Mouse (Mus musculus) hindbrain, embryonic 15.5 days (tissue): ENCODE measurements around the gene Eif5. TPM values are rescaled to one million over a fixed set of nuclear protein-coding genes. Genes with fewer than 3 reads are reported as not detected.
"Not testable (repeated sequence)": the region's sequence is repeated elsewhere in the genome, so short reads cannot be mapped to it uniquely, and the experiment has no call there.

Experiments
- ATAC-seq: fragments of 200-750 bp; cut with Nextera tagmentation; 2 replicates; pipeline ENCODE4 v1.8.0; 2017; ENCODE audit warnings: low read depth, moderate number of reproducible peaks, moderate TSS enrichment; ENCODE audit not compliant: low FRiP score
- H3K27ac ChIP-seq: fragments of 300-500 bp; sonication (generic); replicated peaks from 2 replicates; pipeline ENCODE4 v1.5.1; 2015; ENCODE audit warnings: mild to moderate bottlenecking, inconsistent platforms
- H3K27me3 ChIP-seq: fragments of 300-500 bp; sonication (generic); 2 replicates; pipeline ENCODE4 v1.6.1; 2015; ENCODE audit warnings: control low read depth, inconsistent platforms
- H3K36me3 ChIP-seq: fragments of 300-500 bp; sonication (generic); 2 replicates; pipeline ENCODE4 v1.6.1; 2015; ENCODE audit warnings: control low read depth, inconsistent platforms
- H3K4me1 ChIP-seq: fragments of 300-500 bp; sonication (generic); replicated peaks from 2 replicates; pipeline ENCODE4 v1.6.1; 2015; ENCODE audit warnings: control low read depth, inconsistent platforms
- H3K4me2 ChIP-seq: fragments of 300-500 bp; sonication (generic); 2 replicates; pipeline ENCODE4 v1.6.1; 2015; ENCODE audit warnings: moderate library complexity, mild to moderate bottlenecking, inconsistent platforms
- H3K4me3 ChIP-seq: fragments of 300-500 bp; sonication (generic); 2 replicates; pipeline ENCODE4 v1.5.1; 2015; ENCODE audit warnings: mild to moderate bottlenecking, inconsistent platforms
- H3K9ac ChIP-seq: fragments of 300-500 bp; sonication (generic); 2 replicates; pipeline ENCODE4 v1.6.1; 2015; ENCODE audit warnings: inconsistent platforms
- H3K9me3 ChIP-seq: fragments of 300-500 bp; sonication (generic); 2 replicates; pipeline ENCODE4 v1.6.1; 2016; ENCODE audit warnings: control low read depth, inconsistent platforms
- WGBS: fragments of 180-500 bp; shearing (Covaris S2); methylation state at CpG from one replicate; pipeline ENCODE4 v1.1.7; 2015; 5-methylcytosine and 5-hydroxymethylcytosine counted together
- polyA plus RNA-seq: library from polyadenylated mRNA; unstranded; fragments of >200 nt; fragmentation: Nextera tagmentation; extraction: Ambion mirVana; gene quantifications from 2 replicates; pipeline ENCODE4 v1.2.1, GENCODE M21; 2015

Gene Eif5
- polyA plus RNA-seq, 1 experiment from 2014 or later: 510 TPM

- H3K9ac ChIP-seq: no peak overlapping the region
- WGBS: 77% methylated on average over 8 of the region's 8 CpGs
- H3K9me3 ChIP-seq: no peaks in the 10 kb centered on the region
- no peaks in the 10 kb centered on the region for H3K4me1 ChIP-seq
- no peak overlapping the region for H3K4me2 ChIP-seq
- no peaks in the 10 kb centered on the region for H3K27me3 ChIP-seq
- H3K4me3 ChIP-seq: no peak overlapping the region
- H3K36me3 ChIP-seq: peaks cover 12% of the 10 kb centered on the region
- ATAC-seq: no peak
- no peak overlapping the region for H3K27ac ChIP-seq
These were observed 14.5 kb downstream of the Eif5 start for GRCm38 (mm10) chr12:111552342-111552741.

- no peaks in the 10 kb centered on the region for H3K9me3 ChIP-seq
- no peak overlapping the region for H3K4me2 ChIP-seq
- no peak overlapping the region for H3K27ac ChIP-seq
- no peaks in the 10 kb centered on the region for H3K27me3 ChIP-seq
- ATAC-seq: no peak
- H3K9ac ChIP-seq: no peak overlapping the region
- H3K36me3 ChIP-seq: no peaks in the 10 kb centered on the region
- 80% methylated on average over 4 of the region's 4 CpGs for WGBS
- no peak overlapping the region for H3K4me3 ChIP-seq
- peaks cover 9% of the 10 kb centered on the region; the same call in 1 of the 2 replicates for H3K4me1 ChIP-seq
These were observed 17.5 kb downstream of the Eif5 start for GRCm38 (mm10) chr12:111555357-111555756.

- ATAC-seq, H3K4me2 ChIP-seq, H3K4me3 ChIP-seq, H3K36me3 ChIP-seq, H3K9ac ChIP-seq, H3K27me3 ChIP-seq, H3K27ac ChIP-seq, H3K9me3 ChIP-seq: not testable (repeated sequence)
- peaks cover 12% of the 10 kb centered on the region; the same call in 1 of the 2 replicates for H3K4me1 ChIP-seq
- WGBS: 85% methylated on average over 5 of the region's 5 CpGs
These were observed 18.1 kb downstream of the Eif5 start for GRCm38 (mm10) chr12:111555893-111556292.

GRCm38 (mm10) chr12:111557538-111557937 lies 19.7 kb downstream of the Eif5 start:
- peaks cover 12% of the 10 kb centered on the region; the same call in 1 of the 2 replicates for H3K4me1 ChIP-seq
- no peak overlapping the region for H3K4me3 ChIP-seq
- no peaks in the 10 kb centered on the region for H3K27me3 ChIP-seq
- H3K4me2 ChIP-seq: no peak overlapping the region
- WGBS: 73% methylated on average over 6 of the region's 6 CpGs
- ATAC-seq: no peak
- H3K36me3 ChIP-seq: no peaks in the 10 kb centered on the region
- H3K27ac ChIP-seq: no peak overlapping the region
- H3K9me3 ChIP-seq: no peaks in the 10 kb centered on the region
- no peak overlapping the region for H3K9ac ChIP-seq

- ATAC-seq: no peak
- 70% methylated on average over 2 of the region's 2 CpGs for WGBS
- H3K9ac ChIP-seq: no peak overlapping the region
- no peak overlapping the region for H3K4me2 ChIP-seq
- H3K27me3 ChIP-seq: no peaks in the 10 kb centered on the region
- H3K4me3 ChIP-seq: no peak overlapping the region
- no peak overlapping the region for H3K27ac ChIP-seq
- no peaks in the 10 kb centered on the region for H3K36me3 ChIP-seq
- H3K4me1 ChIP-seq: peaks cover 12% of the 10 kb centered on the region; the same call in 1 of the 2 replicates
- no peaks in the 10 kb centered on the region for H3K9me3 ChIP-seq
These were observed 20.8 kb downstream of the Eif5 start for GRCm38 (mm10) chr12:111558655-111559054.

- ATAC-seq: peak; percentile 38; the same call in 1 of the 2 replicates
- Histone ChIP-seq H3K9me3 (no peaks in the 10 kb centered on the region), H3K4me1 (peaks cover 12% of the 10 kb centered on the region; the same call in 1 of the 2 replicates), H3K4me2 (peak overlapping the region; percentile 37), H3K36me3 (no peaks in the 10 kb centered on the region), H3K27me3 (no peaks in the 10 kb centered on the region), H3K27ac (peak overlapping the region; percentile 52), H3K4me3 (peak overlapping the region; percentile 17), H3K9ac (no peak overlapping the region)
- WGBS: 54% methylated on average over 18 of the region's 18 CpGs
These were observed 21.9 kb downstream of the Eif5 start for GRCm38 (mm10) chr12:111559647-111560258.

- H3K9me3 ChIP-seq: no peaks in the 10 kb centered on the region
- 0 out of 2 replicates have a peak, but pooled peaks have one; percentile 51 for ATAC-seq
- peaks cover 12% of the 10 kb centered on the region; the same call in 1 of the 2 replicates for H3K4me1 ChIP-seq
- WGBS: 49% methylated on average over 5 of the region's 5 CpGs
- no peak overlapping the region for H3K9ac ChIP-seq
- no peaks in the 10 kb centered on the region for H3K27me3 ChIP-seq
- H3K4me3 ChIP-seq: no peak overlapping the region
- H3K27ac ChIP-seq: peak overlapping the region; percentile 52
- no peaks in the 10 kb centered on the region for H3K36me3 ChIP-seq
- H3K4me2 ChIP-seq: peak overlapping the region; percentile 37
These were observed 22.5 kb downstream of the Eif5 start for GRCm38 (mm10) chr12:111560286-111560685.

- Histone ChIP-seq H3K4me3 (no peak overlapping the region), H3K27me3 (no peaks in the 10 kb centered on the region), H3K9ac (no peak overlapping the region), H3K4me2 (no peak overlapping the region), H3K36me3 (no peaks in the 10 kb centered on the region), H3K4me1 (peaks cover 12% of the 10 kb centered on the region; the same call in 1 of the 2 replicates), H3K9me3 (no peaks in the 10 kb centered on the region), H3K27ac (no peak overlapping the region)
- ATAC-seq: no peak
- WGBS: 49% methylated on average over 4 of the region's 4 CpGs
These were observed 24.5 kb downstream of the Eif5 start for GRCm38 (mm10) chr12:111562276-111562814.

- no peak overlapping the region for H3K4me2 ChIP-seq
- H3K9me3 ChIP-seq: no peaks in the 10 kb centered on the region
- H3K36me3 ChIP-seq: no peaks in the 10 kb centered on the region
- no peak overlapping the region for H3K27ac ChIP-seq
- peaks cover 12% of the 10 kb centered on the region; the same call in 1 of the 2 replicates for H3K4me1 ChIP-seq
- whole genome bisulfite sequencing: 45% methylated on average over 5 of the region's 5 CpGs
- no peak overlapping the region for H3K9ac ChIP-seq
- no peak for ATAC-seq
- no peak overlapping the region for H3K4me3 ChIP-seq
- H3K27me3 ChIP-seq: no peaks in the 10 kb centered on the region
These were observed 25.3 kb downstream of the Eif5 start for GRCm38 (mm10) chr12:111563076-111563629.

- H3K27ac ChIP-seq: no peak overlapping the region
- no peaks in the 10 kb centered on the region for H3K27me3 ChIP-seq
- WGBS: 81% methylated on average over 5 of the region's 5 CpGs
- no peak overlapping the region for H3K4me3 ChIP-seq
- no peaks in the 10 kb centered on the region for H3K9me3 ChIP-seq
- no peak for ATAC-seq
- H3K9ac ChIP-seq: no peak overlapping the region
- no peak overlapping the region for H3K4me2 ChIP-seq
- H3K4me1 ChIP-seq: 0 out of 2 replicates have a peak, but pooled peaks cover 2% of the 10 kb centered on the region
- no peaks in the 10 kb centered on the region for H3K36me3 ChIP-seq
These were observed 27.5 kb downstream of the Eif5 start for GRCm38 (mm10) chr12:111565363-111565762.

GRCm38 (mm10) chr12:111568836-111569235 lies 31.0 kb downstream of the Eif5 start:
- no peaks in the 10 kb centered on the region for H3K36me3 ChIP-seq
- ATAC-seq: no peak
- WGBS: 67% methylated on average over 11 of the region's 11 CpGs

GRCm38 (mm10) chr12:111572406-111572805 lies 34.6 kb downstream of the Eif5 start:
- H3K9me3 ChIP-seq: no peaks in the 10 kb centered on the region
- ATAC-seq: no peak
- no peaks in the 10 kb centered on the region for H3K27me3 ChIP-seq
- no peak overlapping the region for H3K9ac ChIP-seq
- 84% methylated on average over 7 of the region's 7 CpGs for WGBS
- H3K27ac ChIP-seq: no peak overlapping the region
- H3K36me3 ChIP-seq: no peaks in the 10 kb centered on the region
- H3K4me3 ChIP-seq: no peak overlapping the region
- H3K4me1 ChIP-seq: peaks cover 37% of the 10 kb centered on the region
- H3K4me2 ChIP-seq: peak overlapping the region; percentile 81

More at GRCm38 (mm10) chr12:111568836-111569235, 31.0 kb downstream of the Eif5 start:
- H3K4me1 ChIP-seq: peaks cover 22% of the 10 kb centered on the region
- no peaks in the 10 kb centered on the region for H3K9me3 ChIP-seq
- H3K4me3 ChIP-seq: no peak overlapping the region
- H3K27me3 ChIP-seq: no peaks in the 10 kb centered on the region
- no peak overlapping the region for H3K27ac ChIP-seq
- H3K9ac ChIP-seq: no peak overlapping the region
- no peak overlapping the region for H3K4me2 ChIP-seq
